Mouse (Mus musculus): ENCODE results near the gene Mup14.
"Not testable (repeated sequence)": the region's sequence is repeated elsewhere in the genome, so short reads cannot be mapped to it uniquely, and the experiment has no call there.

Mup14 gene

GRCm38 (mm10) chr4:61303900-61304299, at the start of gene Mup14:
TSS of gene Mup14 (minus strand) at chr4:61304000.
- DNase-seq (ENCODE audit: low read depth, low spot score) = not testable (repeated sequence)

- DNase-seq (ENCODE audit: low read depth, low spot score) = not testable (repeated sequence)
Observed at GRCm38 (mm10) chr4:61338108-61338507, 34.3 kb upstream of the Mup14 start.

Data from 3T3-L1 (cell line).